Mouse (Mus musculus) cerebellum, postnatal 36 days (tissue): Measurements from ENCODE around the gene Lnpep.

ENCODE experiments used
- DNase-seq, 2 experiments: peaks; one replicate each; pipeline ENCODE4 v3.0.0; 2021 to 2022; ENCODE audit warnings: mixed read lengths in 2 of 2

Gene Lnpep

DNA sequence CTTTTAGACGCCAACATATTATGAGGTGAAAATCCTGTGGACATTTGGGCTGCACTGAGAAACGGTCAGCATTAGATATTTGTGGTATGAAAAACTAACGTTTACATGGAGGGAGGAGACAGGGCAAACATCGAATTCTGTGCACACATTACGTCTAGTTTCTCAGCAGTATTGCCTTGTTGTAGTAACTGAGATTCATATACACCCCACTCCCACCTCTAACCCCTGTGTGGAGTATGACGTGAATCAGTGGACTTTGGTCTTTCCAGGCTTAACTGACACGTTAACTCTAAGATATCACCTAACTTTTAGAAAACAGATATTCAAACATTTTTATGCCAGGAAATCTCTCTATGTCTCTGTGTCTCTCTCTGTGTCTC, 133.2 kb downstream of the Lnpep start:
- DNase-seq = no peak

GRCm38 (mm10) chr17:17490820-17491621, 133.8 kb downstream of the Lnpep start:
- no peak for DNase-seq

GRCm38 (mm10) chr17:17485789-17486188, 139.1 kb downstream of the Lnpep start:
- DNase-seq = no peak
